Mouse (Mus musculus): ENCODE measurements around the gene Tcf19. TPM values are rescaled to one million over a fixed set of nuclear protein-coding genes. Genes with fewer than 3 reads are reported as not detected.
"Not testable (repeated sequence)": the region's sequence is repeated elsewhere in the genome, so short reads cannot be mapped to it uniquely, and the experiment has no call there.

The Tcf19 gene
- total RNA-seq, 4 experiments from 2014 or later = 3.5 to 6.7 (median 4.8) TPM

DNA sequence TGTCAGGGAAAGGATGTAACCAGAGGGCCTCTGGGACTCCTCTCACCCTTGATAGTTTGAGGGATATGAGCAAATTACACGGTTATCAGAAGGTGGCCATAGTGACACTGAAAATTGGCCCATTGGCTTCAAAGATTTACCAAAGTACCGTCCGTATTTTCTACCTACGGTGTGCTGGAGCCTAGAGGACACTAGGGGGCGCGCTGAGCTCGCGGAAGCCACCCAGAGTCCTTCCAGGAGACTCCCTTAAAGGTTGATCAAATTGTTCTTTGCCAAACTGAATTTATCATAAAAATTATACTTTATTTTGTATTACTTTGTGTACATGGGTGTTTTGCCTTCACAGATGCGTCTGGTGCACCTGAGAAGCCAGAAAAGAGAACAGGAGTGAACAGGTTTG lies 32.6 kb downstream of the Tcf19 start:
- no peak for DNase-seq

DNA sequence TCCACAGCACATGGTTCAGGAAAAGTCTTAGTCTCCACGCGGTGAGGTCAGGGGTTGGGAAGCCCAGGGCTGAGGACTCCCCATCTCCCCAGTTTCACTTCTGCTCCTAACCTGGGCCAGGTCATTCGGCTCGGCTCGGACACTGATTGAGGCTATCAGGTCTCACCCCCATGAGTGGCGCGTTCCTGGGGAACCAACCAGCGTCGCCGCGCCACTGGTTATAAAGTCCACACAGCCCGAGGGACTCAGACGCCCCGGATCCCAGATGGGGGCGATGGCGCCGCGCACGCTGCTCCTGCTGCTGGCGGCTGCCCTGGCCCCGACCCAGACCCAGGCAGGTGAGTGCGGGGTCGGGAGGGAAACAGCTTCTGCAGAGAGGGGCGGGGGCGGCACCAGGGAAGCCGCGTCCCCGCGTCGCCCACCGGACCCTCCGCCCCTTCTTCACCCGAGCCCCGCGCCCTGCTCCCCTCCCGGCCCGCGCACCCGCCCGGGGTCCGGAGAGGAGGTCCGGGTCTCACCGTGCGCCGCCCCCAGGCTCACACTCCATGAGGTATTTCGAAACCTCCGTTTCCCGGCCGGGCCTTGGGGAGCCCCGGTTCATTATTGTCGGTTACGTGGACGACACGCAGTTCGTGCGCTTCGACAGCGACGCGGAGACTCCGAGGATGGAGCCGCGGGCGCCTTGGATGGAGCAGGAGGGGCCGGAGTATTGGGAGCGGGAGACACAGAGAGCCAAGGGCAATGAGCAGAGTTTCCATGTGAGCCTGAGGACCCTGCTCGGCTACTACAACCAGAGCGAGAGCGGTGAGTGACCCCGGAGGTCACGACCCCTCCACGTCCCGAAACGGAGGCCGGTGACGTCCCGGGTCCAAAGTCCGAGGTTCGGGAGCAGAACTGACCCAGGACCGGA lies 46.5 kb downstream of the Tcf19 start, which contains the start of gene H2-Q10:
TSS of gene H2-Q10 (plus strand) at position 248 of the 910 bp plus-strand sequence.
- no peak for DNase-seq

GRCm38 (mm10) chr17:35468936-35469335 lies 47.7 kb downstream of the Tcf19 start:
- DNase-seq = not testable (repeated sequence)

GRCm38 (mm10) chr17:35465651-35466050 lies 51.0 kb downstream of the Tcf19 start:
- not testable (repeated sequence) for DNase-seq

Other genes with a start within 250 kb of the Tcf19 start
- gene H2-Q1, start 196.4 kb downstream of the Tcf19 start, total RNA-seq (2022) = 1 to 10 TPM; 3.6 to 5.8 (median 4.6) TPM
- gene H2-Q2, start 174.6 kb downstream of the Tcf19 start, total RNA-seq (2022) = 1 to 10 TPM; 1.7 to 2.7 (median 2.3) TPM
- gene H2-Q4, start 137.2 kb downstream of the Tcf19 start, total RNA-seq (2022) = 10 to 100 TPM; 26.9 to 46.7 (median 37.7) TPM
- 10 to 100 TPM in 2 of 4 experiments, 1 to 10 TPM in 2; 7.6 to 16.7 (median 11.1) TPM for gene H2-Q6, start 92.0 kb downstream of the Tcf19 start, total RNA-seq (2022)
- gene H2-Q7, start 77.7 kb downstream of the Tcf19 start, total RNA-seq (2022) = 10 to 100 TPM in 2 of 4 experiments, 1 to 10 TPM in 2; 7.6 to 11.5 (median 9.8) TPM
- gene H2-Q10, start 46.7 kb downstream of the Tcf19 start, total RNA-seq (2022) = 1 to 10 TPM; 1.9 to 7.9 (median 3.7) TPM
- under 1 TPM in 3 of 4 experiments, not detected in 1; 0.21 to 0.34 (median 0.23) TPM for gene Pou5f1, start 10.8 kb downstream of the Tcf19 start, total RNA-seq (2022)
- gene Cchcr1, start 276 bp upstream of the Tcf19 start, total RNA-seq (2022) = 10 to 100 TPM in 3 of 4 experiments, 1 to 10 TPM in 1; 5.9 to 13.9 (median 12.9) TPM
- not detected for gene Psors1c2, start 16.4 kb upstream of the Tcf19 start, total RNA-seq (2022)
- 10 to 100 TPM in 1 of 4 experiments, 1 to 10 TPM in 2, under 1 TPM in 1; 0.17 to 12.1 (median 3.0) TPM for gene Cdsn, start 35.3 kb upstream of the Tcf19 start, total RNA-seq (2022)
- gene 2300002M23Rik, start 50.6 kb upstream of the Tcf19 start, total RNA-seq (2022) = not detected
- not detected for gene Sfta2, start 84.7 kb upstream of the Tcf19 start, total RNA-seq (2022)
- gene Gm9573, start 109.8 kb upstream of the Tcf19 start, total RNA-seq (2022) = not detected
- not detected for gene Mucl3, start 126.9 kb upstream of the Tcf19 start, total RNA-seq (2022)
- 10 to 100 TPM; 30.9 to 60.3 (median 45.3) TPM for gene Vars2, start 150.8 kb upstream of the Tcf19 start, total RNA-seq (2022)
- 10 to 100 TPM; 23.5 to 30.6 (median 24.6) TPM for gene Gtf2h4, start 156.9 kb upstream of the Tcf19 start, total RNA-seq (2022)
- 10 to 100 TPM; 40.1 to 81.5 (median 56.4) TPM for gene Ddr1, start 187.8 kb upstream of the Tcf19 start, total RNA-seq (2022)

Measured in adrenal gland, adult 8-10 months (tissue).